Mouse (Mus musculus) heart, embryonic 13.5 days (tissue): ENCODE data around the gene Gpr176. TPM values are rescaled to one million over a fixed set of nuclear protein-coding genes. Genes with fewer than 3 reads are reported as not detected.

Experiments
- ATAC-seq: fragments of 200-750 bp; cut with Nextera tagmentation; 2 replicates; pipeline ENCODE4 v1.8.0; 2017; ENCODE audit warnings: moderate TSS enrichment; ENCODE audit not compliant: insufficient number of reproducible peaks, low FRiP score, low TSS enrichment; ENCODE audit errors: extremely low read depth
- H3K27ac ChIP-seq: fragments of 300-500 bp; sonication (generic); replicated peaks from 2 replicates; pipeline ENCODE4 v1.5.1; 2015; ENCODE audit warnings: moderate library complexity, mild to moderate bottlenecking, inconsistent platforms
- H3K27me3 ChIP-seq: fragments of 300-500 bp; sonication (generic); replicated peaks from 2 replicates; pipeline ENCODE4 v1.6.1; 2015; ENCODE audit warnings: mild to moderate bottlenecking, inconsistent platforms
- H3K36me3 ChIP-seq: fragments of 300-500 bp; sonication (generic); 2 replicates; pipeline ENCODE4 v1.6.1; 2015; ENCODE audit warnings: mild to moderate bottlenecking, inconsistent platforms
- H3K4me1 ChIP-seq: fragments of 300-500 bp; sonication (generic); 2 replicates; pipeline ENCODE4 v1.6.1; 2015; ENCODE audit warnings: inconsistent platforms
- H3K4me2 ChIP-seq: fragments of 300-500 bp; sonication (generic); 2 replicates; pipeline ENCODE4 v1.6.1; 2015; ENCODE audit warnings: inconsistent platforms, mild to moderate bottlenecking, moderate library complexity
- H3K4me3 ChIP-seq: fragments of 300-500 bp; sonication (generic); 2 replicates; pipeline ENCODE4 v1.5.1; 2015; ENCODE audit warnings: moderate library complexity, mild to moderate bottlenecking, inconsistent platforms
- H3K9ac ChIP-seq: fragments of 300-500 bp; sonication (generic); 2 replicates; pipeline ENCODE4 v1.6.1; 2015; ENCODE audit warnings: inconsistent platforms, mild to moderate bottlenecking, moderate library complexity
- H3K9me3 ChIP-seq: fragments of 300-500 bp; sonication (generic); 2 replicates; pipeline ENCODE4 v1.6.1; 2016; ENCODE audit warnings: inconsistent platforms
- WGBS: fragments of 180-500 bp; shearing (Covaris S2); methylation state at CpG from one replicate; pipeline ENCODE4 v1.1.7; 2015; ENCODE audit warnings: mixed read lengths; 5-methylcytosine and 5-hydroxymethylcytosine counted together
- polyA plus RNA-seq: library from polyadenylated mRNA; unstranded; fragments of >200 nt; fragmentation: Nextera tagmentation; extraction: Ambion mirVana; gene quantifications from 2 replicates; pipeline ENCODE4 v1.2.1, GENCODE M21; 2015

Gpr176 gene
- polyA plus RNA-seq, 1 experiment from 2014 or later, result 0.19 TPM

- H3K27me3 ChIP-seq, result no peaks in the 10 kb centered on the region
- whole genome bisulfite sequencing, result 84% methylated on average over 14 of the region's 14 CpGs
- no peak for ATAC-seq
- no peaks in the 10 kb centered on the region for H3K36me3 ChIP-seq
- H3K9me3 ChIP-seq, result no peaks in the 10 kb centered on the region
- H3K4me3 ChIP-seq, result no peak overlapping the region
- no peak overlapping the region for H3K9ac ChIP-seq
- no peaks in the 10 kb centered on the region for H3K4me1 ChIP-seq
- H3K4me2 ChIP-seq, result no peak overlapping the region
- no peak overlapping the region for H3K27ac ChIP-seq
Observed at GRCm38 (mm10) chr2:118270213-118270612, 103.0 kb downstream of the Gpr176 start.

GRCm38 (mm10) chr2:118263914-118264201, 109.4 kb downstream of the Gpr176 start:
- Histone ChIP-seq H3K9ac (no peak overlapping the region), H3K4me3 (no peak overlapping the region), H3K36me3 (no peaks in the 10 kb centered on the region), H3K4me2 (no peak overlapping the region), H3K27ac (no peak overlapping the region), H3K27me3 (peaks cover 18% of the 10 kb centered on the region; the same call in 1 of the 2 replicates), H3K9me3 (no peaks in the 10 kb centered on the region), H3K4me1 (no peaks in the 10 kb centered on the region)
- no peak for ATAC-seq
- 32% methylated on average over 2 of the region's 2 CpGs for WGBS

- Histone ChIP-seq H3K4me2 (no peak overlapping the region), H3K9ac (no peak overlapping the region), H3K4me3 (no peak overlapping the region), H3K36me3 (no peaks in the 10 kb centered on the region), H3K9me3 (no peaks in the 10 kb centered on the region), H3K4me1 (no peaks in the 10 kb centered on the region), H3K27ac (no peak overlapping the region), H3K27me3 (peaks cover 18% of the 10 kb centered on the region)
- no peak for ATAC-seq
- WGBS, result 18% methylated on average over 8 of the region's 8 CpGs
Observed at GRCm38 (mm10) chr2:118263151-118263913, 109.9 kb downstream of the Gpr176 start.

- ATAC-seq, result no peak
- H3K4me1 ChIP-seq, result no peaks in the 10 kb centered on the region
- no peak overlapping the region for H3K4me3 ChIP-seq
- H3K9ac ChIP-seq, result no peak overlapping the region
- H3K4me2 ChIP-seq, result no peak overlapping the region
- no peaks in the 10 kb centered on the region for H3K36me3 ChIP-seq
- H3K27me3 ChIP-seq, result peaks cover 24% of the 10 kb centered on the region
- H3K9me3 ChIP-seq, result no peaks in the 10 kb centered on the region
- H3K27ac ChIP-seq, result no peak overlapping the region
- WGBS, result 52% methylated on average over 8 of the region's 8 CpGs
Observed at GRCm38 (mm10) chr2:118262673-118263072, 110.5 kb downstream of the Gpr176 start.

- WGBS, result 70% methylated on average over 5 of the region's 5 CpGs
- no peak overlapping the region for H3K9ac ChIP-seq
- peaks cover 5% of the 10 kb centered on the region; the same call in 1 of the 2 replicates for H3K9me3 ChIP-seq
- H3K27ac ChIP-seq, result no peak overlapping the region
- H3K27me3 ChIP-seq, result peaks cover 29% of the 10 kb centered on the region
- no peaks in the 10 kb centered on the region for H3K4me1 ChIP-seq
- no peak for ATAC-seq
- H3K36me3 ChIP-seq, result no peaks in the 10 kb centered on the region
- no peak overlapping the region for H3K4me2 ChIP-seq
- H3K4me3 ChIP-seq, result no peak overlapping the region
Observed at GRCm38 (mm10) chr2:118259746-118260145, 113.5 kb downstream of the Gpr176 start.

- H3K9me3 ChIP-seq, result peaks cover 5% of the 10 kb centered on the region; the same call in 1 of the 2 replicates
- no peak for ATAC-seq
- peaks cover 25% of the 10 kb centered on the region for H3K27me3 ChIP-seq
- peak overlapping the region; percentile 57 for H3K4me3 ChIP-seq
- WGBS, result 66% methylated on average over 8 of the region's 8 CpGs
- H3K27ac ChIP-seq, result no peak overlapping the region
- no peaks in the 10 kb centered on the region for H3K4me1 ChIP-seq
- H3K9ac ChIP-seq, result no peak overlapping the region
- no peaks in the 10 kb centered on the region for H3K36me3 ChIP-seq
- H3K4me2 ChIP-seq, result peak overlapping the region; percentile 79
Observed at GRCm38 (mm10) chr2:118257094-118257493, 116.1 kb downstream of the Gpr176 start.

GRCm38 (mm10) chr2:118256621-118257053, 116.6 kb downstream of the Gpr176 start, which contains the start of gene Fsip1:
TSS of gene Fsip1 (minus strand) at chr2:118256966.
- Histone ChIP-seq H3K4me1 (no peaks in the 10 kb centered on the region), H3K36me3 (no peaks in the 10 kb centered on the region), H3K4me2 (peak within 1 kb of the TSS; percentile 79), H3K9ac (peak within 1 kb of the TSS; percentile 64), H3K27ac (no peak within 1 kb of the TSS), H3K9me3 (peaks cover 5% of the 10 kb centered on the region; the same call in 1 of the 2 replicates), H3K27me3 (peaks cover 21% of the 10 kb centered on the region), H3K4me3 (peak within 1 kb of the TSS; percentile 57)
- ATAC-seq, result peak; percentile 80; the same call in 1 of the 2 replicates
- 3% methylated on average over 25 of the region's 25 CpGs for WGBS

- no peak for ATAC-seq
- Histone ChIP-seq H3K4me1 (no peaks in the 10 kb centered on the region), H3K4me3 (no peak overlapping the region), H3K9ac (no peak overlapping the region), H3K36me3 (no peaks in the 10 kb centered on the region), H3K27ac (no peak overlapping the region), H3K27me3 (peaks cover 17% of the 10 kb centered on the region), H3K9me3 (peaks cover 5% of the 10 kb centered on the region; the same call in 1 of the 2 replicates), H3K4me2 (no peak overlapping the region)
- WGBS, result 68% methylated on average over 8 of the region's 8 CpGs
Observed at GRCm38 (mm10) chr2:118254516-118254915, 118.7 kb downstream of the Gpr176 start.

GRCm38 (mm10) chr2:118248966-118249365, 124.3 kb downstream of the Gpr176 start:
- H3K4me3 ChIP-seq, result no peak overlapping the region
- WGBS, result 62% methylated on average over 12 of the region's 12 CpGs
- no peaks in the 10 kb centered on the region for H3K4me1 ChIP-seq
- H3K27me3 ChIP-seq, result peaks cover 9% of the 10 kb centered on the region
- no peaks in the 10 kb centered on the region for H3K36me3 ChIP-seq
- H3K9me3 ChIP-seq, result no peaks in the 10 kb centered on the region
- H3K27ac ChIP-seq, result no peak overlapping the region
- no peak overlapping the region for H3K9ac ChIP-seq
- no peak overlapping the region for H3K4me2 ChIP-seq
- ATAC-seq, result no peak

- Histone ChIP-seq H3K36me3 (no peaks in the 10 kb centered on the region), H3K4me2 (no peak overlapping the region), H3K4me1 (no peaks in the 10 kb centered on the region), H3K9ac (no peak overlapping the region), H3K4me3 (no peak overlapping the region), H3K27me3 (peaks cover 7% of the 10 kb centered on the region), H3K27ac (no peak overlapping the region), H3K9me3 (no peaks in the 10 kb centered on the region)
- 30% methylated on average over 2 of the region's 2 CpGs for WGBS
- no peak for ATAC-seq
Observed at GRCm38 (mm10) chr2:118248016-118248415, 125.2 kb downstream of the Gpr176 start.

- no peak overlapping the region for H3K4me2 ChIP-seq
- H3K36me3 ChIP-seq, result no peaks in the 10 kb centered on the region
- H3K4me3 ChIP-seq, result no peak overlapping the region
- H3K9ac ChIP-seq, result no peak overlapping the region
- 11% methylated on average over 10 of the region's 10 CpGs for WGBS
- no peak overlapping the region for H3K27ac ChIP-seq
- no peaks in the 10 kb centered on the region for H3K4me1 ChIP-seq
- no peak for ATAC-seq
- H3K9me3 ChIP-seq, result no peaks in the 10 kb centered on the region
- peaks cover 8% of the 10 kb centered on the region for H3K27me3 ChIP-seq
Observed at GRCm38 (mm10) chr2:118245914-118246313, 127.3 kb downstream of the Gpr176 start.

- no peak overlapping the region for H3K9ac ChIP-seq
- no peaks in the 10 kb centered on the region for H3K36me3 ChIP-seq
- H3K27me3 ChIP-seq, result peaks cover 38% of the 10 kb centered on the region
- no peak overlapping the region for H3K27ac ChIP-seq
- H3K9me3 ChIP-seq, result no peaks in the 10 kb centered on the region
- no peak overlapping the region for H3K4me3 ChIP-seq
- no peaks in the 10 kb centered on the region for H3K4me1 ChIP-seq
- no peak for ATAC-seq
- 76% methylated on average over 7 of the region's 7 CpGs for WGBS
- H3K4me2 ChIP-seq, result no peak overlapping the region
Observed at GRCm38 (mm10) chr2:118236196-118236595, 137.0 kb downstream of the Gpr176 start.
